Mouse (Mus musculus) hindbrain, embryonic 13.5 days (tissue): Measurements from ENCODE around the gene Nelfb. TPM values are rescaled to one million over a fixed set of nuclear protein-coding genes. Genes with fewer than 3 reads are reported as not detected.

ENCODE experiments used
- ATAC-seq: fragments of 200-750 bp; cut with Nextera tagmentation; 2 replicates; pipeline ENCODE4 v1.8.0; 2017; ENCODE audit warnings: moderate TSS enrichment; ENCODE audit not compliant: low FRiP score
- H3K27ac ChIP-seq: fragments of 300-500 bp; sonication (generic); 2 replicates; pipeline ENCODE4 v1.5.1; 2015; ENCODE audit warnings: inconsistent platforms, mild to moderate bottlenecking, moderate library complexity
- H3K27me3 ChIP-seq: fragments of 300-500 bp; sonication (generic); 2 replicates; pipeline ENCODE4 v1.6.1; 2015; ENCODE audit warnings: mild to moderate bottlenecking, inconsistent platforms
- H3K36me3 ChIP-seq: fragments of 300-500 bp; sonication (generic); 2 replicates; pipeline ENCODE4 v1.6.1; 2015; ENCODE audit warnings: mild to moderate bottlenecking, inconsistent platforms
- H3K4me1 ChIP-seq: fragments of 300-500 bp; sonication (generic); replicated peaks from 2 replicates; pipeline ENCODE4 v1.6.1; 2015; ENCODE audit warnings: inconsistent platforms
- H3K4me2 ChIP-seq: fragments of 300-500 bp; sonication (generic); 2 replicates; pipeline ENCODE4 v1.6.1; 2015; ENCODE audit warnings: inconsistent platforms, mild to moderate bottlenecking, moderate library complexity
- H3K4me3 ChIP-seq: fragments of 300-500 bp; sonication (generic); 2 replicates; pipeline ENCODE4 v1.5.1; 2015; ENCODE audit warnings: mild to moderate bottlenecking, inconsistent platforms
- H3K9ac ChIP-seq: fragments of 300-500 bp; sonication (generic); 2 replicates; pipeline ENCODE4 v1.6.1; 2015; ENCODE audit warnings: mild to moderate bottlenecking, inconsistent platforms
- H3K9me3 ChIP-seq: fragments of 300-500 bp; sonication (generic); 2 replicates; pipeline ENCODE4 v1.6.1; 2016; ENCODE audit warnings: inconsistent platforms
- WGBS: fragments of 180-500 bp; shearing (Covaris S2); methylation state at CpG from one replicate; pipeline ENCODE4 v1.1.7; 2015; 5-methylcytosine and 5-hydroxymethylcytosine counted together
- polyA plus RNA-seq: library from polyadenylated mRNA; unstranded; fragments of >200 nt; fragmentation: Nextera tagmentation; extraction: Ambion mirVana; gene quantifications from 2 replicates; pipeline ENCODE4 v1.2.1, GENCODE M21; 2015

The Nelfb gene
- polyA plus RNA-seq, 1 experiment from 2014 or later: 98.3 TPM

- H3K36me3 ChIP-seq: no peaks in the 10 kb centered on the region
- H3K4me3 ChIP-seq: peak overlapping the region; percentile 78
- no peaks in the 10 kb centered on the region for H3K9me3 ChIP-seq
- peak overlapping the region; percentile 78 for H3K4me2 ChIP-seq
- peaks cover 84% of the 10 kb centered on the region for H3K4me1 ChIP-seq
- peak overlapping the region; percentile 86 for H3K9ac ChIP-seq
- H3K27me3 ChIP-seq: 0 out of 2 replicates have a peak, but pooled peaks cover 5% of the 10 kb centered on the region
- WGBS: 26% methylated on average over 15 of the region's 15 CpGs
- ATAC-seq: no peak
- peak overlapping the region; percentile 88 for H3K27ac ChIP-seq
Observed at GRCm38 (mm10) chr2:25179566-25180217, 31.6 kb downstream of the Nelfb start.

DNA sequence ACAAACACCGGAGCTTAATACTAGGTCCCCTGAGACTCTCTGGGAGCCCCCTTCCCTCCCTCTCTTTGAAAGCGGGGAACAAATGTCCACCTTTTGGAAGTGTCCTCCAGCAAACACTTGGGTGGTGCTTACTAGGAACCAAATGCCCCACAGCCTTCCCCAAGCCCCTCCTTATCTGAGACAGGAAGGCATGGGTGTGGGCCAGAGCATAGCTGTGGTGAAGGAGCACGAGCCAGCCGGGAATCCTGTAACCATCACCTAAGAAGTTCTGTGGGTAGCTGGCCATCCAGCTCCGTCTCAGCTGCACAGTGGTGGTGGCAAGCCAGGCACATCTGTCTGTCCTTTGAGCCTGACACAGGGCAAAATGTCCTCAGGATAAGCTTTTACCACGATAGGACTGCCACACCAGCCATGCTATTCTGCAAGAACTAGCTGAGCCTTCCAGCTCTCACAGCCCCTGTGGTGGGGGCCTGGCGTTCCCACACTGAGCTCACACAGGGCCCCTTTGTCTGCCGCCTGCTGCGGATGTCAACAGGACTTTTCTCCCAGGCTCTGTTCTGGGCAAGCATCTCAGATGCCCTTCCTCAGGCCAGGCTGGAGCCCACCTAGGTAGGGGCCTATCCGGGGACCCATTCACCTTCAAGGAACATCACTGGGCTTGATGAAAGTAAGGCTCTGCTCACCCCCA, 32.9 kb downstream of the Nelfb start:
- no peak for ATAC-seq
- Histone ChIP-seq H3K27ac (peak overlapping the region; percentile 88), H3K27me3 (0 out of 2 replicates have a peak, but pooled peaks cover 5% of the 10 kb centered on the region), H3K4me1 (peaks cover 76% of the 10 kb centered on the region), H3K4me3 (no peak overlapping the region), H3K9me3 (no peaks in the 10 kb centered on the region), H3K4me2 (peak overlapping the region; percentile 31), H3K36me3 (no peaks in the 10 kb centered on the region), H3K9ac (peak overlapping the region; percentile 58; the same call in 1 of the 2 replicates)
- WGBS: 14% methylated on average over 10 of the region's 10 CpGs

DNA sequence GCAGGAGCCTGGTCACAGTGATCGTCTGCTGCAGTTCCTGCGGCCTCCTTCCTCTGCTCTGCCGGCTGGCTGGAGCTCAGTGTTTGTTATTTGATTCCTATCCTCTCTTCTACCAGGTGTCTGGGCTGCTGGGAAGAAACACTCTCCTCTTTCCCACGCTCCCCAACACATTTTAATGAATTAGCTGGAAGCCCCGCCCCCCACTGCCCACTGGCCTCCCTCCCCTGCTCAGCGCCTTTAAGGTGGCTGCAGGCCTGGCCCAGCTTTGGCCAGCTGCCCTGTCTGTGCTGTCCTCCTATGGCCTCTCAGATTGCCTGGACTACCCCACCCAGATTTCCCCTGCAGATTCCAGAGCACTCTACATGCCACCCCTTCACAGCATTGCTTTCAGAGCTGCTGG, 33.6 kb downstream of the Nelfb start:
- H3K4me3 ChIP-seq: peak overlapping the region; percentile 9; the same call in 1 of the 2 replicates
- peaks cover 70% of the 10 kb centered on the region for H3K4me1 ChIP-seq
- H3K9ac ChIP-seq: peak overlapping the region; percentile 58
- ATAC-seq: peak; percentile 34; the same call in 1 of the 2 replicates
- H3K9me3 ChIP-seq: no peaks in the 10 kb centered on the region
- 2% methylated on average over 5 of the region's 6 CpGs for WGBS
- H3K4me2 ChIP-seq: peak overlapping the region; percentile 31
- no peaks in the 10 kb centered on the region for H3K36me3 ChIP-seq
- H3K27ac ChIP-seq: peak overlapping the region; percentile 88
- H3K27me3 ChIP-seq: 0 out of 2 replicates have a peak, but pooled peaks cover 5% of the 10 kb centered on the region

GRCm38 (mm10) chr2:25177076-25177475, 34.2 kb downstream of the Nelfb start:
- Histone ChIP-seq H3K27me3 (0 out of 2 replicates have a peak, but pooled peaks cover 5% of the 10 kb centered on the region), H3K4me2 (peak overlapping the region; percentile 31), H3K27ac (peak overlapping the region; percentile 88), H3K9ac (peak overlapping the region; percentile 58), H3K4me3 (peak overlapping the region; percentile 9; the same call in 1 of the 2 replicates), H3K36me3 (no peaks in the 10 kb centered on the region), H3K9me3 (no peaks in the 10 kb centered on the region), H3K4me1 (peaks cover 70% of the 10 kb centered on the region)
- 39% methylated on average over 4 of the region's 4 CpGs for WGBS
- no peak for ATAC-seq

- Histone ChIP-seq H3K27ac (peak overlapping the region; percentile 88), H3K36me3 (no peaks in the 10 kb centered on the region), H3K4me3 (no peak overlapping the region), H3K9ac (peak overlapping the region; percentile 58), H3K9me3 (no peaks in the 10 kb centered on the region), H3K27me3 (0 out of 2 replicates have a peak, but pooled peaks cover 5% of the 10 kb centered on the region), H3K4me1 (peaks cover 67% of the 10 kb centered on the region), H3K4me2 (peak overlapping the region; percentile 31)
- ATAC-seq: no peak
- WGBS: 69% methylated on average over 6 of the region's 6 CpGs
Observed at GRCm38 (mm10) chr2:25176573-25176972, 34.7 kb downstream of the Nelfb start.

DNA sequence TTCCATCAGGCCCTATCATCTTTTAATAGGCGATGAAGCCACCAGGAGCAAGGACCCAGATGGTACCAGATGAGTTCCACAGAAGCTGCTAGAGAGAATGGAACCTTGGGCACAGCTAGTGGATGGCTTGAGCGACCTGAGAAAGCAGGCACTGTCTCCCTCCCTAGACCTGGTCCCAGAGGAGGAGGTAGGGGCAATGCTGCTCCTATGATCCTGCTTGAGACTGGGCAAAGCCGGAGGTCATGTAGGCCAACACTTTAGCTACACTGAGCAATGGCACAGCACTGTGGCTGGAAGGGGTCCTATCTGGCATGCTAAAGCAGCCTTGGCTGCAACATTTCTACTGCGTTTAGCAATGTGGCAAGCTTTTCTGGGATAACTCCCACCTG, 35.6 kb downstream of the Nelfb start:
- H3K27ac ChIP-seq: no peak overlapping the region
- no peaks in the 10 kb centered on the region for H3K9me3 ChIP-seq
- peaks cover 67% of the 10 kb centered on the region for H3K4me1 ChIP-seq
- H3K9ac ChIP-seq: no peak overlapping the region
- no peak overlapping the region for H3K4me3 ChIP-seq
- H3K36me3 ChIP-seq: no peaks in the 10 kb centered on the region
- WGBS: 85% methylated on average over 4 of the region's 4 CpGs
- H3K4me2 ChIP-seq: no peak overlapping the region
- 0 out of 2 replicates have a peak, but pooled peaks cover 5% of the 10 kb centered on the region for H3K27me3 ChIP-seq
- no peak for ATAC-seq

GRCm38 (mm10) chr2:25174866-25175689, 36.2 kb downstream of the Nelfb start:
- H3K9me3 ChIP-seq: no peaks in the 10 kb centered on the region
- no peak overlapping the region for H3K27ac ChIP-seq
- peaks cover 71% of the 10 kb centered on the region for H3K4me1 ChIP-seq
- no peaks in the 10 kb centered on the region for H3K36me3 ChIP-seq
- H3K9ac ChIP-seq: no peak overlapping the region
- H3K4me3 ChIP-seq: no peak overlapping the region
- 0 out of 2 replicates have a peak, but pooled peaks cover 5% of the 10 kb centered on the region for H3K27me3 ChIP-seq
- H3K4me2 ChIP-seq: no peak overlapping the region
- ATAC-seq: no peak
- 61% methylated on average over 7 of the region's 7 CpGs for WGBS

DNA sequence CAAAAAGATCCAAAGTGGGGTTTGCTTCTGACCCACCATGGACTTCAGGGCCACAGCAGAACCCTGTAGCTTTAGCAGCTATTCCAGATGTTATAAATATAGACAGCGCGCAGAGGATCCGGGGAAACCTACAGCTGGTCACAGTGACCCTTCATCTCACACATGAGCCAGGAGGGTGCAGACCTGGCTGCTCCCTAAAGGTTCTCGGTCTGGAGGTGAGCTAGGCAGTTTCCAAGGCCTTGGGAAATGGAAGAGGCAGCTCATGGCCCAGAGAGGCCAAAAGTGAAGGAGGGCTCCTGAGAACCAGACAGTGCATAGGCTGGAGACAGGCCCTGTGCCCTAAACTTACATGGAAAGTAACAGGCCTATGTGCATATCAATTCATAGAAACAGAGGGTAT, 37.5 kb downstream of the Nelfb start:
- Histone ChIP-seq H3K36me3 (no peaks in the 10 kb centered on the region), H3K9ac (no peak overlapping the region), H3K4me2 (no peak overlapping the region), H3K4me1 (peaks cover 71% of the 10 kb centered on the region), H3K9me3 (no peaks in the 10 kb centered on the region), H3K4me3 (no peak overlapping the region), H3K27me3 (0 out of 2 replicates have a peak, but pooled peaks cover 5% of the 10 kb centered on the region), H3K27ac (no peak overlapping the region)
- no peak for ATAC-seq
- WGBS: 97% methylated on average over 4 of the region's 4 CpGs

GRCm38 (mm10) chr2:25172629-25173028, 38.7 kb downstream of the Nelfb start:
- no peak for ATAC-seq
- Histone ChIP-seq H3K9me3 (no peaks in the 10 kb centered on the region), H3K4me2 (no peak overlapping the region), H3K4me3 (no peak overlapping the region), H3K36me3 (no peaks in the 10 kb centered on the region), H3K27me3 (no peaks in the 10 kb centered on the region), H3K9ac (no peak overlapping the region), H3K27ac (no peak overlapping the region), H3K4me1 (peaks cover 71% of the 10 kb centered on the region)
- WGBS: 76% methylated on average over 8 of the region's 8 CpGs

GRCm38 (mm10) chr2:25171769-25172153, 39.5 kb downstream of the Nelfb start:
- H3K4me1 ChIP-seq: peaks cover 67% of the 10 kb centered on the region
- no peak overlapping the region for H3K9ac ChIP-seq
- H3K4me2 ChIP-seq: no peak overlapping the region
- no peaks in the 10 kb centered on the region for H3K27me3 ChIP-seq
- H3K4me3 ChIP-seq: no peak overlapping the region
- no peak overlapping the region for H3K27ac ChIP-seq
- 41% methylated on average over 1 of the region's 1 CpGs for WGBS
- no peaks in the 10 kb centered on the region for H3K9me3 ChIP-seq
- ATAC-seq: no peak
- H3K36me3 ChIP-seq: no peaks in the 10 kb centered on the region

GRCm38 (mm10) chr2:25171101-25171768, 40.1 kb downstream of the Nelfb start:
- WGBS: 88% methylated on average over 6 of the region's 6 CpGs

More at GRCm38 (mm10) chr2:25171101-25171768, 40.1 kb downstream of the Nelfb start:
- Histone ChIP-seq H3K9ac (no peak overlapping the region), H3K36me3 (no peaks in the 10 kb centered on the region), H3K4me2 (no peak overlapping the region), H3K4me3 (no peak overlapping the region), H3K27ac (no peak overlapping the region; the same call in 1 of the 2 replicates), H3K9me3 (no peaks in the 10 kb centered on the region), H3K27me3 (no peaks in the 10 kb centered on the region), H3K4me1 (peaks cover 62% of the 10 kb centered on the region)
- no peak for ATAC-seq
